Mouse (Mus musculus): ENCODE measurements at regions not wholly inside any gene's neighbourhood (a gene's known extent, or its start where the extent isn't known, plus 50 kb on each side); places are given as distances from the start of the nearest gene placed in this dataset.

DNA sequence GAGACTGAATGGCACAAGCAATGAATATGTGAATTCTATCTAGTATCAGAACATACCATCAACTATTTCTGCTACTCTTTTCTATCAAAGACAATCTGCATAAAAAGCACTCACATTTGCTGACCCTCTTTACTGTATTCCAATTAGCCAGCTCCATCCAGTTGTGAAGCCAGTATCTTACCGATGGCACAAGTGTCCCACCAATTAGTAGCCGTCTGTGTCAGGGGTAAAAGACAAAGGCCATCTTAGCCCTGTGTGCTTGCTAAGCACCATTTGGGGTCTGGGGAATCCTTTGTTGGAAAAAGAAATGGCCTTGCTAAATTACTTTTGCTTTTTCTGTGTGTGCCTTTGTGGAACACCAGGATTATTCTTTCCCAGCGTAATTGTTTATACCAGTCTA lies 1007.5 kb downstream of the Robo2 start:
- H3K4me1 ChIP-seq (ENCODE audit: control insufficient read depth in 2 of 2, insufficient read depth in 2 of 2, low read length in 2 of 2, poor library complexity in 1 of 2): no peaks in the 10 kb centered on the region
- H3K9me3 ChIP-seq (ENCODE audit: control insufficient read depth, insufficient read depth, low read depth, low read length): no peaks in the 10 kb centered on the region
- H3K4me3 ChIP-seq (ENCODE audit: insufficient read depth in 1 of 2, low read depth in 1 of 2, low read length in 2 of 2, poor library complexity in 1 of 2, severe bottlenecking in 1 of 2): no peak overlapping the region
- H3K36me3 ChIP-seq (ENCODE audit: control insufficient read depth, insufficient read depth, low read length, poor library complexity, severe bottlenecking): no peaks in the 10 kb centered on the region
- no peak overlapping the region for H3K27ac ChIP-seq (ENCODE audit: insufficient read depth, low read depth, low read length, poor library complexity, severe bottlenecking)
- in situ Hi-C loops (cut with MboI; ENCODE audit: low sequenced_read_pairs in 2 of 2, unreplicated experiment in 2 of 2): no loop called here
- H3K9ac ChIP-seq (ENCODE audit: insufficient read depth, low read depth, low read length, poor library complexity, severe bottlenecking): no peak overlapping the region
- TF ChIP-seq ZNF384 (IDR thresholded peaks at IDR 0.05; ENCODE audit: low read depth, low read length): no peak
- no peak for TF ChIP-seq MAFK (IDR thresholded peaks at IDR 0.05; ENCODE audit: insufficient read depth, low read depth, low read length)
- no peak for TF ChIP-seq ZC3H11A (IDR thresholded peaks at IDR 0.05; ENCODE audit: borderline replicate concordance, low read depth, low read length)
- TF ChIP-seq CHD2 (IDR thresholded peaks at IDR 0.05; ENCODE audit: low read depth, low read length): no peak
- TF ChIP-seq HCFC1 (IDR thresholded peaks at IDR 0.05; ENCODE audit: borderline replicate concordance, insufficient read depth, low read length): no peak
- no peak for DNase-seq (ENCODE audit: low read depth, low spot score)

DNA sequence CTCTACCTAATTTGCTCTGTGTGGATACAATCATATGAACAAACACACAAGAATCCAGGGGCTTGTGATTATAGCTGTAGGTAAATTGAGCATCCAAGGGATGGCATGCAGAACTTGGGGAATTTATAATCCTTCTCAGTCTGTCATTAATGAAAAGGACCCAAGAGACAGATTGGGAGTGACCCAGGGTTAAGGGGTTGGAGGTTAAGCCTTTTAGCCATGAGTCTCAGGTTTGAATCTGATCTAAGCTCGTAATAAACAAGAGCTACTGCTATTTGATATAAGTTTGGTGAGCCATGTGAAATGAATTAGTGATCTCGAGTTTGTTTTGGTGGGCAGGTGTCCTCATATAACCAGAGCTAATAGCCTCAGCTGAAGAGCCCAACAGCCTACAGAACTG lies 1032.6 kb downstream of the Robo2 start:
- DNase-seq (ENCODE audit: low read depth, low spot score): no peak
- TF ChIP-seq ZNF384 (IDR thresholded peaks at IDR 0.05; ENCODE audit: low read depth, low read length) (no peak), ZC3H11A (IDR thresholded peaks at IDR 0.05; ENCODE audit: borderline replicate concordance, low read depth, low read length) (no peak), MAFK (IDR thresholded peaks at IDR 0.05; ENCODE audit: insufficient read depth, low read depth, low read length) (no peak), HCFC1 (IDR thresholded peaks at IDR 0.05; ENCODE audit: borderline replicate concordance, insufficient read depth, low read length) (no peak), CHD2 (IDR thresholded peaks at IDR 0.05; ENCODE audit: low read depth, low read length) (no peak)
- in situ Hi-C loops (cut with MboI; ENCODE audit: low sequenced_read_pairs in 2 of 2, unreplicated experiment in 2 of 2): no loop called here
- H3K4me3 ChIP-seq (ENCODE audit: insufficient read depth in 1 of 2, low read depth in 1 of 2, low read length in 2 of 2, poor library complexity in 1 of 2, severe bottlenecking in 1 of 2): no peak overlapping the region
- H3K36me3 ChIP-seq (ENCODE audit: control insufficient read depth, insufficient read depth, low read length, poor library complexity, severe bottlenecking): no peaks in the 10 kb centered on the region
- no peak overlapping the region for H3K9ac ChIP-seq (ENCODE audit: insufficient read depth, low read depth, low read length, poor library complexity, severe bottlenecking)
- H3K9me3 ChIP-seq (ENCODE audit: control insufficient read depth, insufficient read depth, low read depth, low read length): no peaks in the 10 kb centered on the region
- H3K27ac ChIP-seq (ENCODE audit: insufficient read depth, low read depth, low read length, poor library complexity, severe bottlenecking): no peak overlapping the region
- H3K4me1 ChIP-seq (ENCODE audit: control insufficient read depth in 2 of 2, insufficient read depth in 2 of 2, low read length in 2 of 2, poor library complexity in 1 of 2): no peaks in the 10 kb centered on the region

DNA sequence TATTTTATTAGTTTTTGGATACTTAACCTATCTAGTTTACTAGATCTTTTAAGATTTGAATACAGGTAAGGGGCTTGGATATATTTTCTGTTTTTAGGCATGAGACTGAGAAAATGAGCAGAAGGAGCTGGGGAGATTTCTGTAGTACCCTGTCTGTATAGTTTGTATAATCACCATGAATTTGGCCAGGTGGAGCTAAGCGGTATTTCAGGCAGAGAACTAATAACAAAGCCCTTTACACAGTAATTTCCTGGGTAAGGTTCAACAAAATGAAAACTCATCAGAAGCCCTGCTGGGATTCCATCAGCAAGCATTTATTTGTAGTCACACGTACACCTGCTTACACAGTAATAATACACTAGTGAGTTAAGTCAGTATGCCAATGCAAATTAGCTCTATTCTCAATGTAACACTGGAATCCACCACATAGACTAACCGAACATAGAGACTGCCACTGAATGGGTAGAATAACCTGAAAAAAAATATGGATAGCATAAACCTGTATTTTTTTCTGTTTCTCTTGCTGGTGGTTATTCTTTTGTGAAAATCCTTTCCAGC lies 1036.9 kb downstream of the Robo2 start:
- H3K9me3 ChIP-seq (ENCODE audit: control insufficient read depth, insufficient read depth, low read depth, low read length): no peaks in the 10 kb centered on the region
- H3K27ac ChIP-seq (ENCODE audit: insufficient read depth, low read depth, low read length, poor library complexity, severe bottlenecking): no peak overlapping the region
- TF ChIP-seq HCFC1 (IDR thresholded peaks at IDR 0.05; ENCODE audit: borderline replicate concordance, insufficient read depth, low read length) (no peak), ZC3H11A (IDR thresholded peaks at IDR 0.05; ENCODE audit: borderline replicate concordance, low read depth, low read length) (no peak), MAFK (IDR thresholded peaks at IDR 0.05; ENCODE audit: insufficient read depth, low read depth, low read length) (no peak), CHD2 (IDR thresholded peaks at IDR 0.05; ENCODE audit: low read depth, low read length) (no peak), ZNF384 (IDR thresholded peaks at IDR 0.05; ENCODE audit: low read depth, low read length) (no peak)
- H3K9ac ChIP-seq (ENCODE audit: insufficient read depth, low read depth, low read length, poor library complexity, severe bottlenecking): no peak overlapping the region
- H3K4me3 ChIP-seq (ENCODE audit: insufficient read depth in 1 of 2, low read depth in 1 of 2, low read length in 2 of 2, poor library complexity in 1 of 2, severe bottlenecking in 1 of 2): no peak overlapping the region
- H3K36me3 ChIP-seq (ENCODE audit: control insufficient read depth, insufficient read depth, low read length, poor library complexity, severe bottlenecking): no peaks in the 10 kb centered on the region
- in situ Hi-C loops (cut with MboI; ENCODE audit: low sequenced_read_pairs in 2 of 2, unreplicated experiment in 2 of 2): no loop called here
- H3K4me1 ChIP-seq (ENCODE audit: control insufficient read depth in 2 of 2, insufficient read depth in 2 of 2, low read length in 2 of 2, poor library complexity in 1 of 2): no peaks in the 10 kb centered on the region
- no peak for DNase-seq (ENCODE audit: low read depth, low spot score)

DNA sequence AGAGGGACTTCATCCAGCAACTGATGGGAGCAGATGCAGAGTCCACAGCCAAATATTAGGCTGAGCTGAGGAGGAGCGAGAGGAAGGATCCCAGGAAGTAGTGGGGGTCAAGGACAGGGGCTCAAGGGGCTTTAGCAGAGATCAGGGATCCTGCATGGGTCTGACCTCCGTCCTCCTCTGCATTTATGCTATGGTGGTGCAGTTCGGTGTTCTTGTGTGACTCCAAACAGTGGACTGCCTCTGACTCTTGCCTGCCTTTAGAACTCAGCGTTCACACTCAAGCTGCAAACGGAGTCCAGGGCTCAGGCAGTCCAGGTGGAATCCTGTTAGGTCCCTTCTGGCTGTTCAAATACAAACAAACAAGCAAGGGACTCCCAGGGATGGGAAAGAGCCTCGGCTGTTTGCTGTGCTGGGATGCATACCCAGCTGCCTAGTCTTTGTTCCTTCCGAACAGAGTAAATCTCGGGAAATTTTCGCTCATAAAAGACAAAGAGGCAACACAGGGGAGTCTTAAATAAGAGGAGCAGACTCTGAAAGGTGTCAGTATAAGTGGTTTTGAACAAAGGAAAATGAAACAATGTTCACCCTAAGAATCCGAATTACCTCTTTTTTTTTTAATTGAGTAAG lies 1042.9 kb downstream of the Robo2 start:
- TF ChIP-seq HCFC1 (IDR thresholded peaks at IDR 0.05; ENCODE audit: borderline replicate concordance, insufficient read depth, low read length) (no peak), ZC3H11A (IDR thresholded peaks at IDR 0.05; ENCODE audit: borderline replicate concordance, low read depth, low read length) (no peak), CHD2 (IDR thresholded peaks at IDR 0.05; ENCODE audit: low read depth, low read length) (no peak), MAFK (IDR thresholded peaks at IDR 0.05; ENCODE audit: insufficient read depth, low read depth, low read length) (no peak), ZNF384 (IDR thresholded peaks at IDR 0.05; ENCODE audit: low read depth, low read length) (no peak)
- no peak for DNase-seq (ENCODE audit: low read depth, low spot score)
- H3K27ac ChIP-seq (ENCODE audit: insufficient read depth, low read depth, low read length, poor library complexity, severe bottlenecking): no peak overlapping the region
- H3K9me3 ChIP-seq (ENCODE audit: control insufficient read depth, insufficient read depth, low read depth, low read length): no peaks in the 10 kb centered on the region
- no peaks in the 10 kb centered on the region for H3K36me3 ChIP-seq (ENCODE audit: control insufficient read depth, insufficient read depth, low read length, poor library complexity, severe bottlenecking)
- in situ Hi-C loops (cut with MboI; ENCODE audit: low sequenced_read_pairs in 2 of 2, unreplicated experiment in 2 of 2): no loop called here
- H3K4me3 ChIP-seq (ENCODE audit: insufficient read depth in 1 of 2, low read depth in 1 of 2, low read length in 2 of 2, poor library complexity in 1 of 2, severe bottlenecking in 1 of 2): no peak overlapping the region
- no peaks in the 10 kb centered on the region for H3K4me1 ChIP-seq (ENCODE audit: control insufficient read depth in 2 of 2, insufficient read depth in 2 of 2, low read length in 2 of 2, poor library complexity in 1 of 2)
- H3K9ac ChIP-seq (ENCODE audit: insufficient read depth, low read depth, low read length, poor library complexity, severe bottlenecking): no peak overlapping the region

Measured in ES-E14 (cell line).